Mouse (Mus musculus): Measurements from ENCODE around the gene Golt1a. TPM values are rescaled to one million over a fixed set of nuclear protein-coding genes. Genes with fewer than 3 reads are reported as not detected.
"Not testable (repeated sequence)": the region's sequence is repeated elsewhere in the genome, so short reads cannot be mapped to it uniquely, and the experiment has no call there.

The Golt1a gene
- polyA plus RNA-seq, 1 experiment from 2014 or later: 7.6 TPM

DNA sequence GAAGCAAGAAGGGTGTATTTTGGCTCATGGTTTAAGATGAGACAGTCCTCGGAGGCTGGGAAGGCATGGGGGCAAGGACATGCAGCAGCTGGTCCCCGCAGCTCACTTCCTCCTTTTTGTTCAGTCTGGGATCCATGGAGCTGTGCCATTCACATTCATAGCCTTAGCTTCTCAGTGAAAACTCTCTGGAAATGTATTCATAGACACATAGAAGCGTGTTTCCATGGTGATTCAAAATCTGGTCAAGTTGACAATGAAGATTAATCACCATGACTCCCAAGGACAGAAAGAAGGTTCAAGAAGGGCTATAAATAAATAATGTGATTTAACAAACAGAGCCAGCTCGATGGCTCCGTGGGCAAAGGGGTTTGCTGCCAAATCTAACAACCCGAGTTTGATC, 24.3 kb downstream of the Golt1a start:
- Histone ChIP-seq H3K4me2 (replicated peaks; ENCODE audit: low read depth) (no peak overlapping the region), H3K27ac (replicated peaks) (no peak overlapping the region), H3K27me3 (ENCODE audit: control insufficient read depth, insufficient read depth, low read length) (peaks cover 3% of the 10 kb centered on the region; the same call in 1 of the 2 replicates), H3K9ac (ENCODE audit: low read length) (no peak overlapping the region), H3K9me3 (ENCODE audit: control insufficient read depth, low read length) (no peaks in the 10 kb centered on the region), H3K36me3 (ENCODE audit: control insufficient read depth, insufficient read depth, low read length) (no peaks in the 10 kb centered on the region), H3K4me1 (replicated peaks; ENCODE audit: control insufficient read depth, insufficient read depth) (no peaks in the 10 kb centered on the region), H3K4me3 (ENCODE audit: low read depth, low read length) (no peak overlapping the region)
- DNase-seq (ENCODE audit: low spot score) (no peak), ATAC-seq (ENCODE audit: low FRiP score, low TSS enrichment) (no peak)
- 78% methylated on average over 6 of the region's 6 CpGs for WGBS
- TF ChIP-seq EP300 (optimal IDR thresholded peaks at IDR 0.05) (no peak), CTCF (IDR thresholded peaks at IDR 0.05; ENCODE audit: low read depth) (no peak)

DNA sequence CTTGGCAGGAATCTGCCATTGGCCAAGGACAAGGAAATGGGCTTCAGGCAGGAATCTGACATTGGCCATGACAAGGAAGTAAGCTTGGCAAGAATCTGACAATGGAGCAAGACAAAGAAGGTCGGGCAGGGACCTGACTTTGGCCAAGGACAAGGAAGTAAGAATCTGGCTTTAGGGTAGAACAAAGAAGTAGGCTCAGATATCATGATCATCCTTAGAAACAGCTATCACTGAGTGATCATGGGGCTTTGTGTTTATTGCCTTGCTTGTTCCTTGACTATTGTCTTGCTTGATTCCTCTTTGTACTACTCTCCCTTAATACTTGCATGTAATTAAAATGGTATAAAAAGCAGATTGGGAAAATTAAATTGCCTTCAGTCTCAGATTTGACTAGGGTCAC, 30.8 kb downstream of the Golt1a start:
- ATAC-seq (ENCODE audit: low FRiP score, low TSS enrichment); H3K4me1 ChIP-seq (replicated peaks; ENCODE audit: control insufficient read depth, insufficient read depth); H3K4me2 ChIP-seq (replicated peaks; ENCODE audit: low read depth); H3K27me3 ChIP-seq (ENCODE audit: control insufficient read depth, insufficient read depth, low read length); H3K9me3 ChIP-seq (ENCODE audit: control insufficient read depth, low read length); H3K36me3 ChIP-seq (ENCODE audit: control insufficient read depth, insufficient read depth, low read length); H3K4me3 ChIP-seq (ENCODE audit: low read depth, low read length); DNase-seq (ENCODE audit: low spot score); H3K9ac ChIP-seq (ENCODE audit: low read length); H3K27ac ChIP-seq (replicated peaks): not testable (repeated sequence)
- 63% methylated on average over 1 of the region's 1 CpGs for WGBS

DNA sequence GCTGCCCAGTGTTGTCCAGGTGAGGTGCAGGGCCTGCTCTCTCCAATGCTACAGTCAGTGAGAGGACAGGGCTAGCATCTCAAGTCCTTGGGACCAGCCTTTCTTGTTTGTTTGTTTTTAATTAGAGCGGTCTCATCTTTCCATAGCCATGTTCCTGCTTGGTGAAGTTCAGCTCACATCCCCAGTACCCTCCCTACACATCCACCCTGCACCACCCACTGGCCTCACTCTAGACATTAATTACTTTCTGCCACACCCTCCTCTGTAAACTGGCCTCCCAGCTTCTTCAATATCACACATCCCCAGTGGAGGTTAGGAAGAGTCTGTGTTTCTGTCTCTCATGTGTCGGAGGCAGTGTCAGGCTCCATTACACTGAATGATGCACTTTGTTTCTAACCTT, 34.8 kb downstream of the Golt1a start:
- Histone ChIP-seq H3K27ac (replicated peaks) (no peak overlapping the region), H3K4me1 (replicated peaks; ENCODE audit: control insufficient read depth, insufficient read depth) (0 out of 2 replicates have a peak, but pooled peaks cover 3% of the 10 kb centered on the region), H3K9ac (ENCODE audit: low read length) (no peak overlapping the region), H3K9me3 (ENCODE audit: control insufficient read depth, low read length) (no peaks in the 10 kb centered on the region), H3K36me3 (ENCODE audit: control insufficient read depth, insufficient read depth, low read length) (no peaks in the 10 kb centered on the region), H3K27me3 (ENCODE audit: control insufficient read depth, insufficient read depth, low read length) (no peaks in the 10 kb centered on the region), H3K4me2 (replicated peaks; ENCODE audit: low read depth) (no peak overlapping the region), H3K4me3 (ENCODE audit: low read depth, low read length) (no peak overlapping the region)
- ATAC-seq (ENCODE audit: low FRiP score, low TSS enrichment) (no peak), DNase-seq (ENCODE audit: low spot score) (no peak)
- WGBS: 83% methylated on average over 2 of the region's 2 CpGs
- TF ChIP-seq EP300 (optimal IDR thresholded peaks at IDR 0.05) (no peak), CTCF (IDR thresholded peaks at IDR 0.05; ENCODE audit: low read depth) (no peak)

DNA sequence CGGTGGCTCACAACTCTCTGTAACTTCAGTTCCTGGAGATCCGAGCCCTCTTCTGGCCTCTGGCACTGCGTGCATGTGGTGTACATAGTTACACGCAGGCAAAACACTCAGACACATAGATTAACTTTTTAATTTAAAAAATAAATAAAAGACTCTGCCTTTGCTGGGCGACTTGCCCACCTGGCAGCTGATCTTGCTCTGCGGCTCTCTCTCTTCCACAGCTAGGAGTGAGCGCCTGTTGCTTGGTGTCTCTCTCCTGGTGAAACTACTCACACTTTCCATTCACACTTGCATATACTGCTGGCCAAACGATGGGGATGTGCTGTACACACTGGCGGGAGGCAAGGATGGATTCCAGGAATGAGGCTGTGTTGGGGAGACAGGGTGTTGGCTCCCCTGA, 36.9 kb downstream of the Golt1a start:
- no peak for TF ChIP-seq EP300 (optimal IDR thresholded peaks at IDR 0.05)
- TF ChIP-seq CTCF (IDR thresholded peaks at IDR 0.05; ENCODE audit: low read depth): no peak
- no peak overlapping the region for H3K27ac ChIP-seq (replicated peaks)
- H3K27me3 ChIP-seq (ENCODE audit: control insufficient read depth, insufficient read depth, low read length): no peaks in the 10 kb centered on the region
- no peaks in the 10 kb centered on the region for H3K36me3 ChIP-seq (ENCODE audit: control insufficient read depth, insufficient read depth, low read length)
- no peaks in the 10 kb centered on the region for H3K9me3 ChIP-seq (ENCODE audit: control insufficient read depth, low read length)
- no peak overlapping the region for H3K4me3 ChIP-seq (ENCODE audit: low read depth, low read length)
- peak; percentile 13 for DNase-seq (ENCODE audit: low spot score)
- no peak overlapping the region for H3K9ac ChIP-seq (ENCODE audit: low read length)
- H3K4me2 ChIP-seq (replicated peaks; ENCODE audit: low read depth): no peak overlapping the region
- no peak for ATAC-seq (ENCODE audit: low FRiP score, low TSS enrichment)
- WGBS: 62% methylated on average over 9 of the region's 9 CpGs
- H3K4me1 ChIP-seq (replicated peaks; ENCODE audit: control insufficient read depth, insufficient read depth): 0 out of 2 replicates have a peak, but pooled peaks cover 3% of the 10 kb centered on the region

DNA sequence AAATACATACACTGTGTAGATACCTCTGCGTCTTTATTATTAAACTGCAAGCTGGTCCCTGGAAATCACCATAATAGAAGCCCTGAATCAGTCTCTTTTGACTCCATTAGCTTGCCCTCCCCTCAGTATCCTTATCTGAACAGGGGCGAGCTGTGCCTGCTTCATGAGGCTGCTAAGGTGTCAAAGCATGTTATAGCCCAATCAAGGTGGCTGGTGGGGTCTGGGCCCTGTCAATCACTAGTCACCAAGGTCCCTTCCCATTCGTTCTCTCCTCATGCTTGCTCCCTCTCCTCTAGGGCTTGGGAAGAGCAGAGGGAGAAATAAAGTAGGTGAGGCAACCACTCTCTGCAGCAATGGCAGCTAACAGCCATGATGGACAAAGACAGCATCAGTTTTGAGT, 37.6 kb downstream of the Golt1a start:
- TF ChIP-seq EP300 (optimal IDR thresholded peaks at IDR 0.05) (no peak), CTCF (IDR thresholded peaks at IDR 0.05; ENCODE audit: low read depth) (no peak)
- 70% methylated on average over 3 of the region's 3 CpGs for WGBS
- Histone ChIP-seq H3K36me3 (ENCODE audit: control insufficient read depth, insufficient read depth, low read length) (no peaks in the 10 kb centered on the region), H3K4me2 (replicated peaks; ENCODE audit: low read depth) (no peak overlapping the region), H3K27ac (replicated peaks) (no peak overlapping the region), H3K4me1 (replicated peaks; ENCODE audit: control insufficient read depth, insufficient read depth) (0 out of 2 replicates have a peak, but pooled peaks cover 3% of the 10 kb centered on the region), H3K4me3 (ENCODE audit: low read depth, low read length) (no peak overlapping the region), H3K9me3 (ENCODE audit: control insufficient read depth, low read length) (no peaks in the 10 kb centered on the region), H3K9ac (ENCODE audit: low read length) (no peak overlapping the region), H3K27me3 (ENCODE audit: control insufficient read depth, insufficient read depth, low read length) (no peaks in the 10 kb centered on the region)
- DNase-seq (ENCODE audit: low spot score) (peak; percentile 6), ATAC-seq (ENCODE audit: low FRiP score, low TSS enrichment) (no peak)

DNA sequence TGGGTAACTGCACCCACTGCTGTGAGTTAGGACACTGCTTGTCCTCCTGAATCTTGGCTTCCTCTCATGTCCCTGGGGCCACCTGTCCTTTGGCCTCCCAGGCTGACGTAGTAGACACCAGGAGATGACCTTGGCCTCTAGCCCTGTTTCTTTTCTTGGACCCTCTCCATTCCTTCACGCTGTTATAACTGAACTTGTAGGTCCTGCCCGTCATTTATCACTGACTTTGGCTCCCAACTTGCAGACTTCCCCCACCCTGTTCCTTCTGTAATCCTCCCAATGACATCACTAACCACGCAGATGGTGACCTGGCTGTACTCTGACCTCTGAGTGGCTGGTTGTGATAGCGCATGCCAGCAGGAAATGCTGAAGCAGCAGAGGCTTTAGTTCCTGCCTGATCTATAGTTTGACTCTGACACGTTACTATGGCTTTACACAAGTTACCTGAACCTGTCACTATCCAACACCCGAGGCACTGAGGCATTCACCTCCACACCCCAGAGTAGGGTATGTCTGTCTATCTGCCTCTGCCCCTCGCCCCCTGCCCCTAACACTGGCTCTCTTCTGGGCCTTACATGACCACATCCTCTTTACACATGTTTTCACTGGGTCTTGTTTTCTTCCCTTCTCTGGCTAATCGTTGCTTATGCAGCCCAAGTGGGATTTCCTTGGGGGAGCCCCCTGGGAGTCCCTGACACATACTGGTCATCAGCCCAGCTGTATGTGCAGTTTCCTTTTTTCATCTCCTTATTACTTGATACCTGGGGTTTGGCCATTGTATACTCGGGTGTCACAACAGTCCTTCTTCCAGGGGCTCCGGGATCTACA, 38.3 kb downstream of the Golt1a start:
- Histone ChIP-seq H3K27me3 (ENCODE audit: control insufficient read depth, insufficient read depth, low read length) (no peaks in the 10 kb centered on the region), H3K4me3 (ENCODE audit: low read depth, low read length) (no peak overlapping the region), H3K36me3 (ENCODE audit: control insufficient read depth, insufficient read depth, low read length) (no peaks in the 10 kb centered on the region), H3K4me1 (replicated peaks; ENCODE audit: control insufficient read depth, insufficient read depth) (0 out of 2 replicates have a peak, but pooled peaks cover 3% of the 10 kb centered on the region), H3K9me3 (ENCODE audit: control insufficient read depth, low read length) (no peaks in the 10 kb centered on the region), H3K4me2 (replicated peaks; ENCODE audit: low read depth) (no peak overlapping the region), H3K9ac (ENCODE audit: low read length) (no peak overlapping the region), H3K27ac (replicated peaks) (no peak overlapping the region)
- TF ChIP-seq EP300 (optimal IDR thresholded peaks at IDR 0.05) (no peak), CTCF (IDR thresholded peaks at IDR 0.05; ENCODE audit: low read depth) (no peak)
- 45% methylated on average over 11 of the region's 11 CpGs for WGBS
- DNase-seq (ENCODE audit: low spot score): peak; percentile 43
- peak; percentile 83 for ATAC-seq (ENCODE audit: low FRiP score, low TSS enrichment)
